Mouse (Mus musculus) R1 (cell line): ENCODE measurements around the gene Pf4.
A peak's percentile ranks its signal among the peaks of the same experiment; 100 is the strongest.
"Not testable (repeated sequence)": the region's sequence is repeated elsewhere in the genome, so short reads cannot be mapped to it uniquely, and the experiment has no call there.

ENCODE experiments used
- DNase-seq: peaks from one replicate; pipeline ENCODE4 v3.0.0-alpha.2; 2018; ENCODE audit warnings: low read depth, low spot score

The Pf4 gene

DNA sequence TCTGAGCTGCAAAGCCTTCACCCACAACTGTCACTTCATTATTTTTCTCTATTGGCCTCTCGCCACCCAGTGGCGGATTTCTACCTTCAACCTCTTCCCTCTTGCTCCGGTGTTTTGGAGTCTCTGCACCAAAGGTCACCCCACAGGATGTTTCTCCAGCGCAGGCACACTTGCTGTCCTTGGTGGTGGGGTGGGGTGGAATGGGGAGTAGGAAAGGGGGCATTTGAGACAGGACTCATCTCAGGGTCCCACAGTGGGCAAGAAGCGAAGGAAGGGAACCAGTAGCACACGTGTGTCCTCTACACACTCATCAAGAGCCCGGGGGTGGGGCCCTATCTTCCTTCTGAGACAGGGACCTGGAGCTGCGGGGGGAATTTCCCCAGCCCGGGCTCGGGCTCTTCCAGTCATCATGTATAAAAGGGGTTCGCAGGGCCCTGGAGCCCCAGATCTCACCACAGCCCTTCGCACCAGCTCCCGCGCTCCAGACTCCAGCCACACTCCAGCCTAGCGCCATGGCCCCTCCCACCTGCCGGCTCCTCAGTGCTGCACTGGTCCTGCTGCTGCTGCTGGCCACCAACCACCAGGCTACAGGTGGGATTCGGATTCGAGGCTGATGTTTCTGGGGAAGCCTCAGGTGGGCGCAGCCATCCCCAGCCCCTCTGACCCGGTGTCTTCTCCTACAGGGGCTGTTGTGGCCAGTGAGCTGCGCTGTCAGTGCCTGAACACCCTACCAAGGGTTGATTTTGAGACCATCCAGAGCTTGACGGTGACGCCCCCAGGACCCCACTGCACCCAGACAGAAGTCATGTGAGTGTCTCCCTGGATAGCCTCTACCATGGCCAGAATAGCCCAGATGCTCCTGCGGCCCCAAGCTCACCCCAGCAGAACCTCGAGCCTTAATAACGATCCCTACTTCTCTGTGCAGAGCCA lies 13.7 kb downstream of the Pf4 start, which contains the start of gene Cxcl3:
Cxcl3 (plus strand) TSS at position 445 of the 930 bp plus-strand sequence.
- DNase-seq: peak; percentile 68

DNA sequence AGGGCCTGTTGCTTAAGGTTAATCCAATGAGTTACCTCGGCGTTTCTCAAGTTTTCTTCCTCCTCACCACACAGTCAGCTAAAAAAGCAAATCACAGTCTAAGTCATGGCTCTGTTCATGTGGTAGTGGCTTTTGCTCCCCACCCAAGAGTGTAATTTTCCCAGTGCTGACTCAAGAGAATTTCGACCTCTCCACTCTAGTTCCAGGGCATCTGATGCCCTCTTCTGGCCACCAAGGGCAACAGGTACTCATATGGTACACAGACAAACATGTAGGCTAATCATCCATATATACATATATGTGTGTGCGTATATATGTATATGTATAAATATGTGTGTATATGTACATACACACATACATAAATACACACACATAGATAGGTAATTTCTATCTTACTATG lies 15.9 kb downstream of the Pf4 start:
- peak; percentile 34 for DNase-seq

DNA sequence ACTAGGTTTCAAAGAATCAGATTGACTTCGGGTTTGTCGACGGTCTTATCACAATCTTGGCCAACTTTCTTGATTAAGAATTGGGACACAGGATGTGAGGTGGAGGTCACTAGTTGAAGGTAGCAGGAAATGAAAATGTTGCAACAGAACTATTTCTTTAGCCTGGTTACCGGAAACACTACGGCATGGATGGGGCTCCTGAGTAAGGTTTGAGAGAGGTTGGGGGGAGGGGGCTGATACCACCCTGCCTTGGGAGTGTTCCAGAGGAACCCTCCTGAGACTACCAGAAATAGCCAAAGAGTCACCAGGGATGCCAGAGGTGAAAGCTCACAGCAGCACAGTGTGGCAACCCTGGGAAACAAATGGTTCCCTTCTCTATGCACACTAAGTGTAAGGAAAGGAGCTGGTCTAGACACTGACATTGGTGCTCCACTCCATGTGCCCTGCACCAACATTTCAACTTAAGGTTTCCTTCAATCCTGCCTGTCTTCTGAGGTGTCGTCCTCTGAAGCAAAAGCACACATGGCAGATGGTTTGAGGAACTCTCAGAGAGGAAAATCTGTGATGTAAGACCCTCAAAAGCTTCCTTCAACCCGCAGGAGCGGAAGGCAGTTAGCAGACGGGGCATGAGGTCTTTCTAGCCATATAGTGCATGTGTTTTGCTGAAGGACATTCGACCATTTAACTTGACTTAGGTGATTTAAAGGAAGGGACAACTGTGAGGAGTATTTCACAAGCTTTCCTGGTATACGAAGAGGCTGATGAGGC lies 17.3 kb downstream of the Pf4 start:
- no peak for DNase-seq

DNA sequence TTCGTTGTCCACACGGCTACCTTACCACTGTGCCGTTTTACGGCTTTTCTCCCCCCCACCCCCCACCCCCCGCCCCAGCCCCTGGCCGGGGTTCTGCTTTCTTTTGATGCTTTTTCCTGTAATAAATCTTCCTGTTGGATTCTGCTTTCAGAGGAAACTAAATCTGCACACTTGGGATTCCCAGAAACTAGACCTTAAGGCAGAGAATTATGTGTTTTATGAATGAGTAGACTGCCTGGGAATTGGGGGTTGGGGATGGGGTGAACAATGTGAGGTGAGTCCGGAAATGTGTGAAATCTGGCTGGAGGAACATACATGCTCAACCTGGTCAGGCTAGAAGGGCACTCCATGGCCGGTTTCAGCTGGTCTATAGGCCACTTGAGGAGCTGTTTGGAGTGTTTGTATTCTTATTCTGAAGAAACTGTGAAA lies 17.9 kb downstream of the Pf4 start:
- no peak for DNase-seq

DNA sequence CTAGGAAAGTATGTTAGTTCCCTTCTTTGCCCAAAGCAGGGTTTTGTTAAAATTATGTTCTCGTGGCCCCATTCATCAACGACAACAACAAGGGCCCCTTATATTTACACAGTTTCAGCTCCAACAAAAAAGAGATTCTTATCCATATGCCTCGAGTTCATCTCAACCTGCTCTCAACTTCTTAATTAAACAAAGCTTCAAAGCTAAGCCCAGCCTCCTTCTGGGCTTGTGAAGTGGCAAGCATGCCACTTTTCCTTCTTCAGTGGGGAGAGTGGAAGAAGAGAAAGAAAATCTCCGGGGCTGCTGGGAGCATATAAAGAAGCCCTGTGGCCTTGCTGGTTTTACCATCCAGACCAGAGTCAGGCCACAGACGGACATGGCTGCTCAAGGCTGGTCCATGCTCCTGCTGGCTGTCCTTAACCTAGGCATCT lies 22.0 kb downstream of the Pf4 start, which contains the start of gene Cxcl15:
Cxcl15 (plus strand) TSS at position 340 of the 431 bp plus-strand sequence.
- DNase-seq: no peak

DNA sequence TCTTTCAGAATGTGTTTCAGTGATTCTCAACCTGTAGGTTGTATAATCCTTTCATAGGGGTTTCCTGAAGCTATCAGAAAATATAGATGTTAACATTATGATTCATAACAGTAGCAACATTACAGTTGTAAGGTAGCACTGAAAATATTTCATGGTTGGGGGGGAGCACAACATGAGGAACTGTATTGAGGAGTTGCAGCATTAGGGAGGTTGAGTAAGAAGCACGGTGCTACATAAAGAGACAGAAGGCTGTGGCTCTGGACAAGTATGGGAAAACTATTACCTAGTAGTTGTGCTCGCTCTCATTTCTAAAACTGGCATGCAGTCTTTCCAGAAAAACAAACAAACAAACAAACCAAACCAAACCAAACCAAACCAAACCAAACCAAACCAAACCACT lies 23.2 kb downstream of the Pf4 start:
- not testable (repeated sequence) for DNase-seq

DNA sequence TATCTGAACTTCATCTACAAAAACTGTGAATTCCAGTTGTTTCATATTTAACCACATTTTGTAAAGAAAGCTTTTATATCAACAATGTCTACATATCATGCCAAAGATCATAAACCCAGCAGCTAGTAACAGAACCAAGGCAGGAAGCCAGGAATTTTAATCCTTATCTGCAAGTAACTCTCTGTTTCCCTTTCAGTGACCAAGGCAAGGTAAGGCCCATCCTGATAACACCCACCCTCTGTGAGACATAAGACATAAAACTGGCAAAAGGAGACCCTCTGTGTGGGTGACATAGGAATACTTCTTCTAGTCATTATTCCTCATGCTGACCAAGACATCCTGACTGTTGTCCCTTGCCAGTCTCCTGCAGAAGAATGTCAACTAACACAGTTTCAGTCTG lies 32.3 kb downstream of the Pf4 start:
- DNase-seq: no peak

DNA sequence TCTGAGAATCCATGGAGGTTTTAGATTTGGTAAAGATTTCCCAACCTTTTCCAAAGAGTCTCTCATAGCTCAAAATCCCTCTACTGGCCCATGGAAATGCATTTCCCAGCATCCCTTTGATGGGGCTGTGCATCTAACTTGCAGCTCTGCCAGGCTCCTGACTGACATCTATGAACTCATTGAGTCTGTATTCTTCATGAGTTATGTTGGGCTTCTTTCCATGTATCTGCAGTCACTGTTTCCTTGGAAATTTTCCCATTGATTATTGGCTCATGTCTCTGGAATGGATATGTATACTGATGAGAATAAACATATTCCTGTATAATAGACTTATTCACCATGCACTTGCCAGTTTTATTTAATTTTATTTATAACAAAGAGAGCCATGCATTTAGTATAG lies 33.8 kb downstream of the Pf4 start:
- no peak for DNase-seq

DNA sequence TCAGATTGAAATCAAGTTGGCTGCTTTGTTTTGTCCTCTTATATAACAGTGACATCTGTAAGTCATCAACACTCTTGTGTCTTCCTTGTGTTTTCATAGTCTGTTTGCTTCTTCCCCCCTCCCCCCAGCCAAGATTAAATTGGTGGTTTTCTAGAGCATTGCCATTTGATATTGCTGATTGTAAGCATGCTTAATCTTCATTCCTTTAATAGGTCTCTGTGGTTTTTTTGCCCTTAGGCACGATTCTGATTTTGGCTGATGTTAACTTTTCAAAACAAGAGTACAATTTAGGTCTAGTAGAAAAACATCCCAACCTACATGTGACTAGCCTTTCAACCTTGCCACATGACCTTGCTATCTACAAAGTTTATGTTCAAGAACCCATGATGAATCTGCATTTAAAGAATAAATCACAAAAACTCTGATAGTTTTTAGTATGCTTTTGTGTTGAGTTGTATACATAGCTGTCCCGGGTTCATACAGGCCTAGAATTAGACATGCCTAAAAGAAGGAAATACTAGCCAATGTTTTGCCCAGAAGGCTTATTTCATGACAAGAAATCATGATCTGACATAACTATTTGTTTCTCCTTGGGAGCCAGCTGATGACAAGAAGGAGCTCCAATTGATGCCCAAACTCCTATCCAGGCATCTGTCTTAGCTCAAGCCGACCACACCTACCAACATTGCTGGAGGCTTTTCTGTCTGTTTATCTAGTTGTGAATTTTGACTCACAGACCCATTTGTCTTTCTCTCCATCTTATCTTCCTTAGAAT lies 35.1 kb downstream of the Pf4 start:
- DNase-seq: no peak

DNA sequence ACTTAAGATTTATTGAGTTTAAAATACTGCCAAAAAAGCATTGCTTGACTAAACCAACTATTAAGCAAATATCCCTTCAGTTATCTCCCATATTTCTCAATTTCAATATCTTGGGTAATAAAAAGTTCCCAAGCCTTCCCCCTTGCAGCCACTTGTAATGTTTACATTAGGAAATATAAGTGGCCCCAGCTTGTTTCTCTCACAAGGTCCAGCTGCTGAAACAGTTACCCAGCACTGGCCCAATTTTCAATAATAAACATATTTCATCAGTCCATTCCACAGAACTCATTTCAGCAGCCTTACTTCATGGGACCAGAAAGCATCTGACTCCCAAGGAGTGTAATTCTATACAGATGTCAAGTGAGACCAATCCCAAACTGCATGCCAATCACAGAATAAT lies 47.5 kb downstream of the Pf4 start:
- DNase-seq: no peak
